Mouse (Mus musculus): ENCODE results near the gene Med13l. TPM values are rescaled to one million over a fixed set of nuclear protein-coding genes. Genes with fewer than 3 reads are reported as not detected.

Gene Med13l
- 9.9 and 10.4 TPM in 2 replicates for polyA plus RNA-seq (2015; fragmentation: Nextera tagmentation; extraction: Ambion mirVana)

GRCm38 (mm10) chr5:118560385-118561085 is at the start of gene Med13l:
Gene Med13l (plus strand): TSS chr5:118560679.
- Histone ChIP-seq H3K9ac (ENCODE audit: low read length) (peak within 1 kb of the TSS; percentile 95), H3K4me1 (ENCODE audit: control insufficient read depth, insufficient read depth, low read length) (peaks cover 30% of the 10 kb centered on the region), H3K9me3 (replicated peaks; ENCODE audit: control insufficient read depth, low read length) (no peaks in the 10 kb centered on the region), H3K4me2 (ENCODE audit: low read depth, low read length) (peak within 1 kb of the TSS; percentile 64), H3K4me3 (replicated peaks; ENCODE audit: low read length) (peak within 1 kb of the TSS; percentile 78), H3K27ac (ENCODE audit: low read length) (peak within 1 kb of the TSS; percentile 92), H3K36me3 (ENCODE audit: control insufficient read depth, insufficient read depth, low read length) (no peaks in the 10 kb centered on the region), H3K27me3 (ENCODE audit: control insufficient read depth, insufficient read depth, low read length) (no peaks in the 10 kb centered on the region; the same call in 1 of the 2 replicates)
- under 1% methylated on average over 60 of the region's 120 CpGs for WGBS
- peak; percentile 74 for ATAC-seq (ENCODE audit: insufficient read depth, low FRiP score)

GRCm38 (mm10) chr5:118510969-118511368 is 49.5 kb upstream of the Med13l start:
- no peak overlapping the region for H3K9ac ChIP-seq (ENCODE audit: low read length)
- H3K4me1 ChIP-seq (ENCODE audit: control insufficient read depth, insufficient read depth, low read length): peaks cover 29% of the 10 kb centered on the region
- H3K36me3 ChIP-seq (ENCODE audit: control insufficient read depth, insufficient read depth, low read length): no peaks in the 10 kb centered on the region
- no peak overlapping the region for H3K27ac ChIP-seq (ENCODE audit: low read length)
- ATAC-seq (ENCODE audit: insufficient read depth, low FRiP score): no peak
- no peaks in the 10 kb centered on the region for H3K9me3 ChIP-seq (replicated peaks; ENCODE audit: control insufficient read depth, low read length)
- no peak overlapping the region for H3K4me2 ChIP-seq (ENCODE audit: low read depth, low read length)
- WGBS: 86% methylated on average over 4 of the region's 4 CpGs
- 0 out of 2 replicates have a peak, but pooled peaks cover 2% of the 10 kb centered on the region for H3K27me3 ChIP-seq (ENCODE audit: control insufficient read depth, insufficient read depth, low read length)
- no peak overlapping the region for H3K4me3 ChIP-seq (replicated peaks; ENCODE audit: low read length)

- H3K27me3 ChIP-seq (ENCODE audit: control insufficient read depth, insufficient read depth, low read length): 0 out of 2 replicates have a peak, but pooled peaks cover 2% of the 10 kb centered on the region
- no peak for ATAC-seq (ENCODE audit: insufficient read depth, low FRiP score)
- H3K4me3 ChIP-seq (replicated peaks; ENCODE audit: low read length): no peak overlapping the region
- H3K4me1 ChIP-seq (ENCODE audit: control insufficient read depth, insufficient read depth, low read length): peaks cover 32% of the 10 kb centered on the region
- no peak overlapping the region for H3K9ac ChIP-seq (ENCODE audit: low read length)
- peak overlapping the region; percentile 60; the same call in 1 of the 2 replicates for H3K4me2 ChIP-seq (ENCODE audit: low read depth, low read length)
- no peaks in the 10 kb centered on the region for H3K9me3 ChIP-seq (replicated peaks; ENCODE audit: control insufficient read depth, low read length)
- no peak overlapping the region for H3K27ac ChIP-seq (ENCODE audit: low read length)
- 51% methylated on average over 1 of the region's 1 CpGs for WGBS
- H3K36me3 ChIP-seq (ENCODE audit: control insufficient read depth, insufficient read depth, low read length): no peaks in the 10 kb centered on the region
Measured at GRCm38 (mm10) chr5:118513005-118513404, 47.5 kb upstream of the Med13l start.

GRCm38 (mm10) chr5:118513629-118514526 is 46.6 kb upstream of the Med13l start:
- ATAC-seq (ENCODE audit: insufficient read depth, low FRiP score): peak; percentile 72; the same call in 1 of the 2 replicates
- peak overlapping the region; percentile 60 for H3K4me2 ChIP-seq (ENCODE audit: low read depth, low read length)
- peak overlapping the region; percentile 88 for H3K27ac ChIP-seq (ENCODE audit: low read length)
- H3K9ac ChIP-seq (ENCODE audit: low read length): peak overlapping the region; percentile 50
- 0 out of 2 replicates have a peak, but pooled peaks cover 2% of the 10 kb centered on the region for H3K27me3 ChIP-seq (ENCODE audit: control insufficient read depth, insufficient read depth, low read length)
- peaks cover 32% of the 10 kb centered on the region for H3K4me1 ChIP-seq (ENCODE audit: control insufficient read depth, insufficient read depth, low read length)
- no peaks in the 10 kb centered on the region for H3K9me3 ChIP-seq (replicated peaks; ENCODE audit: control insufficient read depth, low read length)
- WGBS: 2% methylated on average over 43 of the region's 43 CpGs
- H3K36me3 ChIP-seq (ENCODE audit: control insufficient read depth, insufficient read depth, low read length): no peaks in the 10 kb centered on the region
- H3K4me3 ChIP-seq (replicated peaks; ENCODE audit: low read length): peak overlapping the region; percentile 35

- H3K9ac ChIP-seq (ENCODE audit: low read length): peak overlapping the region; percentile 50
- 0 out of 2 replicates have a peak, but pooled peaks cover 2% of the 10 kb centered on the region for H3K27me3 ChIP-seq (ENCODE audit: control insufficient read depth, insufficient read depth, low read length)
- no peaks in the 10 kb centered on the region for H3K36me3 ChIP-seq (ENCODE audit: control insufficient read depth, insufficient read depth, low read length)
- no peaks in the 10 kb centered on the region for H3K9me3 ChIP-seq (replicated peaks; ENCODE audit: control insufficient read depth, low read length)
- WGBS: 13% methylated on average over 9 of the region's 9 CpGs
- H3K4me3 ChIP-seq (replicated peaks; ENCODE audit: low read length): peak overlapping the region; percentile 35
- peak overlapping the region; percentile 88 for H3K27ac ChIP-seq (ENCODE audit: low read length)
- peaks cover 32% of the 10 kb centered on the region for H3K4me1 ChIP-seq (ENCODE audit: control insufficient read depth, insufficient read depth, low read length)
- no peak for ATAC-seq (ENCODE audit: insufficient read depth, low FRiP score)
- peak overlapping the region; percentile 60 for H3K4me2 ChIP-seq (ENCODE audit: low read depth, low read length)
Measured at GRCm38 (mm10) chr5:118514527-118514831, 46.0 kb upstream of the Med13l start.

GRCm38 (mm10) chr5:118514842-118515241 is 45.6 kb upstream of the Med13l start:
- 32% methylated on average over 5 of the region's 5 CpGs for WGBS
- H3K4me3 ChIP-seq (replicated peaks; ENCODE audit: low read length): peak overlapping the region; percentile 35
- H3K9ac ChIP-seq (ENCODE audit: low read length): no peak overlapping the region
- H3K27me3 ChIP-seq (ENCODE audit: control insufficient read depth, insufficient read depth, low read length): 0 out of 2 replicates have a peak, but pooled peaks cover 2% of the 10 kb centered on the region
- H3K9me3 ChIP-seq (replicated peaks; ENCODE audit: control insufficient read depth, low read length): no peaks in the 10 kb centered on the region
- peak; percentile 26; the same call in 1 of the 2 replicates for ATAC-seq (ENCODE audit: insufficient read depth, low FRiP score)
- H3K27ac ChIP-seq (ENCODE audit: low read length): peak overlapping the region; percentile 88
- peak overlapping the region; percentile 60 for H3K4me2 ChIP-seq (ENCODE audit: low read depth, low read length)
- H3K4me1 ChIP-seq (ENCODE audit: control insufficient read depth, insufficient read depth, low read length): peaks cover 32% of the 10 kb centered on the region
- no peaks in the 10 kb centered on the region for H3K36me3 ChIP-seq (ENCODE audit: control insufficient read depth, insufficient read depth, low read length)

GRCm38 (mm10) chr5:118515280-118515721 is 45.2 kb upstream of the Med13l start:
- Histone ChIP-seq H3K9ac (ENCODE audit: low read length) (no peak overlapping the region; the same call in 1 of the 2 replicates), H3K27ac (ENCODE audit: low read length) (peak overlapping the region; percentile 88), H3K9me3 (replicated peaks; ENCODE audit: control insufficient read depth, low read length) (no peaks in the 10 kb centered on the region), H3K4me2 (ENCODE audit: low read depth, low read length) (peak overlapping the region; percentile 60), H3K4me1 (ENCODE audit: control insufficient read depth, insufficient read depth, low read length) (peaks cover 32% of the 10 kb centered on the region), H3K36me3 (ENCODE audit: control insufficient read depth, insufficient read depth, low read length) (no peaks in the 10 kb centered on the region), H3K4me3 (replicated peaks; ENCODE audit: low read length) (peak overlapping the region; percentile 35; the same call in 1 of the 2 replicates), H3K27me3 (ENCODE audit: control insufficient read depth, insufficient read depth, low read length) (0 out of 2 replicates have a peak, but pooled peaks cover 2% of the 10 kb centered on the region)
- 17% methylated on average over 11 of the region's 11 CpGs for WGBS
- ATAC-seq (ENCODE audit: insufficient read depth, low FRiP score): peak; percentile 72

- H3K4me1 ChIP-seq (ENCODE audit: control insufficient read depth, insufficient read depth, low read length): peaks cover 32% of the 10 kb centered on the region
- peak overlapping the region; percentile 38; the same call in 1 of the 2 replicates for H3K9ac ChIP-seq (ENCODE audit: low read length)
- 0 out of 2 replicates have a peak, but pooled peaks cover 2% of the 10 kb centered on the region for H3K27me3 ChIP-seq (ENCODE audit: control insufficient read depth, insufficient read depth, low read length)
- WGBS: 77% methylated on average over 6 of the region's 6 CpGs
- H3K9me3 ChIP-seq (replicated peaks; ENCODE audit: control insufficient read depth, low read length): no peaks in the 10 kb centered on the region
- H3K27ac ChIP-seq (ENCODE audit: low read length): peak overlapping the region; percentile 88
- no peak overlapping the region for H3K4me3 ChIP-seq (replicated peaks; ENCODE audit: low read length)
- no peak for ATAC-seq (ENCODE audit: insufficient read depth, low FRiP score)
- H3K36me3 ChIP-seq (ENCODE audit: control insufficient read depth, insufficient read depth, low read length): no peaks in the 10 kb centered on the region
- no peak overlapping the region for H3K4me2 ChIP-seq (ENCODE audit: low read depth, low read length)
Measured at GRCm38 (mm10) chr5:118516066-118516465, 44.4 kb upstream of the Med13l start.
